Mouse (Mus musculus): ENCODE measurements at regions not wholly inside any gene's neighbourhood (a gene's known extent, or its start where the extent isn't known, plus 50 kb on each side); places are given as distances from the start of the nearest gene placed in this dataset.

GRCm38 (mm10) chr10:65183659-65184058 lies 1093.6 kb upstream of the Lrrtm3 start:
- TF ChIP-seq ZC3H11A (IDR thresholded peaks at IDR 0.05; ENCODE audit: borderline replicate concordance, low read depth, low read length) = no peak
- no peak for TF ChIP-seq CHD2 (IDR thresholded peaks at IDR 0.05; ENCODE audit: low read depth, low read length)
- no peak for TF ChIP-seq ZNF384 (IDR thresholded peaks at IDR 0.05; ENCODE audit: low read depth, low read length)
- TF ChIP-seq HCFC1 (IDR thresholded peaks at IDR 0.05; ENCODE audit: borderline replicate concordance, insufficient read depth, low read length) = no peak
- TF ChIP-seq MAFK (IDR thresholded peaks at IDR 0.05; ENCODE audit: insufficient read depth, low read depth, low read length) = no peak
